In genomic region chr17:29045741-29046530, GRCm38 (mm10) we compare ENCODE assay signal across 8 mouse cellular contexts. TPM values are rescaled to one million over a fixed set of nuclear protein-coding genes. Genes with fewer than 3 reads are reported as not detected.
DNase-seq lines count a peak whose midpoint lies in the region; ATAC-seq and TF ChIP-seq lines count a peak whose summit lies in the region.

No protein-coding gene starts in this region.

- TF ChIP-seq POLR2A in cerebellum, adult 2 months (IDR thresholded peaks at IDR 0.05; ENCODE audit: borderline replicate concordance, insufficient read depth, low read length): no peak

- no peak overlapping the region for H3K4me3 ChIP-seq in neural tube, embryonic 15.5 days (replicated peaks)
- H3K4me3 ChIP-seq in cerebellum, adult 2 months (replicated peaks; ENCODE audit: insufficient read depth, low read depth, low read length): no peak overlapping the region
- no peak overlapping the region for H3K4me3 ChIP-seq in heart, postnatal 0 days (ENCODE audit: low read depth, low read length)
- no peak overlapping the region for H3K4me3 ChIP-seq in liver, embryonic 11.5 days (ENCODE audit: low read depth, low read length)
- no peak overlapping the region for H3K4me3 ChIP-seq in stomach, embryonic 14.5 days (ENCODE audit: low read depth, low read length)

- DNase-seq in neural tube, embryonic 10.5 days (ENCODE audit: extremely low spot score, low spot score): no peak
- peak; percentile 81 to 86 for DNase-seq in cerebellum, adult 2 months
- no peak for DNase-seq in heart, postnatal 0 days (ENCODE audit: low spot score)
- peak; percentile 65 for DNase-seq in liver, embryonic 11.5 days (ENCODE audit: low spot score)
- DNase-seq in right cerebral cortex, adult 2 months (ENCODE audit: low spot score in 2 of 2): no peak
- DNase-seq in left cerebral cortex, postnatal 36 days (ENCODE audit: low spot score in 2 of 2): no peak

- H3K9ac ChIP-seq in neural tube, embryonic 15.5 days (replicated peaks): no peak overlapping the region
- no peak overlapping the region; the same call in 1 of the 2 replicates for H3K9ac ChIP-seq in heart, postnatal 0 days (replicated peaks; ENCODE audit: low read depth, low read length)
- no peak overlapping the region for H3K9ac ChIP-seq in liver, embryonic 11.5 days (ENCODE audit: low read depth, low read length)
- no peak overlapping the region for H3K9ac ChIP-seq in stomach, embryonic 14.5 days (replicated peaks; ENCODE audit: low read depth, low read length)

- peaks cover 20% of the 10 kb centered on the region for H3K4me1 ChIP-seq in neural tube, embryonic 15.5 days
- peaks cover 32% of the 10 kb centered on the region for H3K4me1 ChIP-seq in cerebellum, adult 2 months (ENCODE audit: control insufficient read depth, insufficient read depth, low read length)
- H3K4me1 ChIP-seq in heart, postnatal 0 days (ENCODE audit: control insufficient read depth, insufficient read depth): peaks cover 14% of the 10 kb centered on the region; the same call in 1 of the 2 replicates
- H3K4me1 ChIP-seq in liver, embryonic 11.5 days (replicated peaks; ENCODE audit: control insufficient read depth, insufficient read depth, low read length): peaks cover 11% of the 10 kb centered on the region
- 0 out of 2 replicates have a peak, but pooled peaks cover 10% of the 10 kb centered on the region for H3K4me1 ChIP-seq in stomach, embryonic 14.5 days (ENCODE audit: control insufficient read depth, insufficient read depth, low read length)

- peaks cover 57% of the 10 kb centered on the region for H3K36me3 ChIP-seq in neural tube, embryonic 15.5 days
- H3K36me3 ChIP-seq in heart, postnatal 0 days (replicated peaks; ENCODE audit: control insufficient read depth, insufficient read depth, low read length): peaks cover 54% of the 10 kb centered on the region
- H3K36me3 ChIP-seq in liver, embryonic 11.5 days (ENCODE audit: control insufficient read depth, insufficient read depth, low read length): peaks cover 43% of the 10 kb centered on the region
- H3K36me3 ChIP-seq in stomach, embryonic 14.5 days (ENCODE audit: control insufficient read depth, insufficient read depth, low read length): peaks cover 57% of the 10 kb centered on the region

- H3K27me3 ChIP-seq in neural tube, embryonic 15.5 days (replicated peaks): no peaks in the 10 kb centered on the region
- H3K27me3 ChIP-seq in cerebellum, adult 2 months (ENCODE audit: control insufficient read depth, insufficient read depth, low read length): no peaks in the 10 kb centered on the region
- H3K27me3 ChIP-seq in heart, postnatal 0 days (ENCODE audit: control insufficient read depth, insufficient read depth, low read length): no peaks in the 10 kb centered on the region
- H3K27me3 ChIP-seq in liver, embryonic 11.5 days (replicated peaks; ENCODE audit: control insufficient read depth, insufficient read depth, low read length): no peaks in the 10 kb centered on the region
- H3K27me3 ChIP-seq in stomach, embryonic 14.5 days (ENCODE audit: control insufficient read depth, insufficient read depth, low read length): no peaks in the 10 kb centered on the region

- peak; percentile 21; the same call in 1 of the 2 replicates for ATAC-seq in neural tube, embryonic 15.5 days (ENCODE audit: low FRiP score)
- peak; percentile 42 for ATAC-seq in heart, postnatal 0 days (ENCODE audit: insufficient read depth, low read depth)
- ATAC-seq in liver, embryonic 11.5 days (replicated peaks; ENCODE audit: low FRiP score): 0 out of 2 replicates have a peak, but pooled peaks have one; percentile 14
- peak; percentile 37 for ATAC-seq in stomach, embryonic 14.5 days (ENCODE audit: insufficient number of reproducible peaks, insufficient read depth, low FRiP score, low read depth)

- H3K27ac ChIP-seq in neural tube, embryonic 15.5 days (replicated peaks): no peak overlapping the region
- peak overlapping the region; percentile 82 for H3K27ac ChIP-seq in cerebellum, adult 2 months (ENCODE audit: insufficient read depth, low read length)
- H3K27ac ChIP-seq in heart, postnatal 0 days (ENCODE audit: low read depth): peak overlapping the region; percentile 75
- no peak overlapping the region for H3K27ac ChIP-seq in liver, embryonic 11.5 days (ENCODE audit: low read depth, low read length)
- no peak overlapping the region for H3K27ac ChIP-seq in stomach, embryonic 14.5 days (ENCODE audit: low read length)

- 66% methylated on average over 12 of the region's 12 CpGs for WGBS in neural tube, embryonic 15.5 days
- WGBS in cerebellum, adult 2 months: 18% methylated on average over 12 of the region's 12 CpGs
- 43% methylated on average over 12 of the region's 12 CpGs for WGBS in heart, postnatal 0 days
- 74% methylated on average over 12 of the region's 12 CpGs for WGBS in liver, embryonic 11.5 days
- 60% methylated on average over 12 of the region's 12 CpGs for WGBS in stomach, embryonic 14.5 days

- no peak for TF ChIP-seq EP300 in heart, postnatal 0 days (IDR thresholded peaks at IDR 0.05; ENCODE audit: low read depth)

- no peak overlapping the region for H3K4me2 ChIP-seq in neural tube, embryonic 15.5 days
- no peak overlapping the region for H3K4me2 ChIP-seq in heart, postnatal 0 days (ENCODE audit: low read depth, low read length)
- no peak overlapping the region for H3K4me2 ChIP-seq in liver, embryonic 11.5 days
- H3K4me2 ChIP-seq in stomach, embryonic 14.5 days (replicated peaks; ENCODE audit: low read depth, low read length): no peak overlapping the region

- intact Hi-C loops in left cerebral cortex, postnatal 36 days (cut with DNase I): loop anchor here (5.0 kb wide), 1 partner anchor 201 kb away; no protein-coding TSS in a partner anchor

- TF ChIP-seq CTCF in cerebellum, adult 2 months (IDR thresholded peaks at IDR 0.05; ENCODE audit: borderline replicate concordance, insufficient read depth, low read depth, low read length): no peak
- TF ChIP-seq CTCF in heart, postnatal 0 days (IDR thresholded peaks at IDR 0.05; ENCODE audit: low read depth): no peak

- no peaks in the 10 kb centered on the region for H3K9me3 ChIP-seq in neural tube, embryonic 15.5 days (replicated peaks)
- no peaks in the 10 kb centered on the region for H3K9me3 ChIP-seq in heart, postnatal 0 days (replicated peaks; ENCODE audit: control insufficient read depth, low read length)
- no peaks in the 10 kb centered on the region for H3K9me3 ChIP-seq in liver, embryonic 11.5 days (ENCODE audit: control insufficient read depth, low read length)
- no peaks in the 10 kb centered on the region for H3K9me3 ChIP-seq in stomach, embryonic 14.5 days (ENCODE audit: control insufficient read depth, low read depth, low read length)

RNA-seq across cellular contexts. Expression of gene Srsf3, which starts 13.5 kb away (rescaled TPM):
- polyA plus RNA-seq in neural tube, embryonic 15.5 days (2015; fragmentation: Nextera tagmentation; extraction: Ambion mirVana): 403 and 429 TPM in 2 replicates
- 129 and 136 TPM in 2 replicates for polyA plus RNA-seq in cerebellum, adult 2 months (2012; rRNA removed)
- total RNA-seq in heart, postnatal 0 days (2014; rRNA removed; ENCODE audit: low replicate concordance): 110 and 151 TPM in 2 replicates
- polyA plus RNA-seq in heart, postnatal 0 days (2015; fragmentation: Nextera tagmentation; extraction: Ambion mirVana): 202 and 238 TPM in 2 replicates
- polyA plus RNA-seq in liver, embryonic 11.5 days (2014; fragmentation: Nextera tagmentation; extraction: Ambion mirVana): 532 and 579 TPM in 2 replicates
- polyA plus RNA-seq in stomach, embryonic 14.5 days (2014; fragmentation: Nextera tagmentation; extraction: Ambion mirVana): 593 and 674 TPM in 2 replicates
- total RNA-seq in left cerebral cortex, postnatal 36 days (2021): 100 to 1,000 TPM; 101 to 118 TPM

RNA-seq across cellular contexts. Expression of gene Stk38, which starts 38.1 kb away (rescaled TPM):
- 81.2 and 82.1 TPM in 2 replicates for polyA plus RNA-seq in neural tube, embryonic 15.5 days (2015; fragmentation: Nextera tagmentation; extraction: Ambion mirVana)
- 82.8 and 86.7 TPM in 2 replicates for polyA plus RNA-seq in cerebellum, adult 2 months (2012; rRNA removed)
- total RNA-seq in heart, postnatal 0 days (2014; rRNA removed; ENCODE audit: low replicate concordance): 49.8 and 50.1 TPM in 2 replicates
- polyA plus RNA-seq in heart, postnatal 0 days (2015; fragmentation: Nextera tagmentation; extraction: Ambion mirVana): 53.7 and 57.3 TPM in 2 replicates
- polyA plus RNA-seq in liver, embryonic 11.5 days (2014; fragmentation: Nextera tagmentation; extraction: Ambion mirVana): 83.3 and 90.1 TPM in 2 replicates
- polyA plus RNA-seq in stomach, embryonic 14.5 days (2014; fragmentation: Nextera tagmentation; extraction: Ambion mirVana): 110 and 121 TPM in 2 replicates
- 10 to 100 TPM; 35.0 to 62.2 TPM for total RNA-seq in left cerebral cortex, postnatal 36 days (2021)

RNA-seq across cellular contexts. Expression of gene Cdkn1a, which starts 44.8 kb away (rescaled TPM):
- 99.0 and 99.7 TPM in 2 replicates for polyA plus RNA-seq in neural tube, embryonic 15.5 days (2015; fragmentation: Nextera tagmentation; extraction: Ambion mirVana)
- 12.6 and 19.4 TPM in 2 replicates for polyA plus RNA-seq in cerebellum, adult 2 months (2012; rRNA removed)
- 16.7 and 42.8 TPM in 2 replicates for total RNA-seq in heart, postnatal 0 days (2014; rRNA removed; ENCODE audit: low replicate concordance)
- 48.2 and 48.9 TPM in 2 replicates for polyA plus RNA-seq in heart, postnatal 0 days (2015; fragmentation: Nextera tagmentation; extraction: Ambion mirVana)
- 12.2 and 13.8 TPM in 2 replicates for polyA plus RNA-seq in liver, embryonic 11.5 days (2014; fragmentation: Nextera tagmentation; extraction: Ambion mirVana)
- 62.0 and 62.6 TPM in 2 replicates for polyA plus RNA-seq in stomach, embryonic 14.5 days (2014; fragmentation: Nextera tagmentation; extraction: Ambion mirVana)
- total RNA-seq in left cerebral cortex, postnatal 36 days (2021): 10 to 100 TPM; 27.0 to 40.0 TPM

Comparison
In these comparisons a context has a peak if more than half of its experiments do, and no peak if none do; other contexts are left out.
1. H3K27ac ChIP-seq: peak in cerebellum, adult 2 months (single experiment) and heart, postnatal 0 days (single experiment); none in neural tube, embryonic 15.5 days (single experiment), liver, embryonic 11.5 days (single experiment) and stomach, embryonic 14.5 days (single experiment).
2. DNase-seq: peak in cerebellum, adult 2 months (2 of 2) and liver, embryonic 11.5 days (single experiment); none in neural tube, embryonic 10.5 days (single experiment), heart, postnatal 0 days (single experiment), right cerebral cortex, adult 2 months (0 of 2) and left cerebral cortex, postnatal 36 days (0 of 2).
3. Peak in every context shown above with its lines, with median percentiles within 50 percentile points of each other: ATAC-seq.